Mouse (Mus musculus): Measurements from ENCODE around the gene Dchs2. TPM values are rescaled to one million over a fixed set of nuclear protein-coding genes. Genes with fewer than 3 reads are reported as not detected.

Dchs2 gene
- total RNA-seq, 1 experiment, result 0.22 TPM

DNA sequence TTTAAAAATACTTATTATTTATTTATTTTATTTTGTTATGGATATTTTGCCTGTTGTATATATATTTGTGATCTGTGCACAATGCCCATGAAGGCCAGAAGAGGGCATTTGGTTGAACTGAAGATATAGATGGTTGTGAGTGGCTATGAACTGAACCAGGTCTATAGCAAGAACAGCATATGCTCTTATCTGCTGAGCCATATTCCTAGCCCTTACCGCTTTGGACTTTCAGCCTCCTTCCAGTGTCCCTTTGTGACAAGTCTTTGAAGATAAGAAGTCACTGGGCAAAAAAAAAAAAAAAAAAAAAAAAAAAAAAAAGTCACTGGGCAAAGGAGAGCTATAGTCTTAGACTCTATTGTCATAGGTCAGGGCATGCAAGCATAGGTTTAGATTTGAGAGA, 163.2 kb downstream of the Dchs2 start:
- no peak for TF ChIP-seq HCFC1 (IDR thresholded peaks at IDR 0.05; ENCODE audit: borderline replicate concordance, insufficient read depth, low read length)
- no peak for TF ChIP-seq ZNF384 (IDR thresholded peaks at IDR 0.05; ENCODE audit: low read depth, low read length)
- no peak for TF ChIP-seq CHD2 (IDR thresholded peaks at IDR 0.05; ENCODE audit: low read depth, low read length)
- no peak for TF ChIP-seq MAFK (IDR thresholded peaks at IDR 0.05; ENCODE audit: insufficient read depth, low read depth, low read length)
- TF ChIP-seq ZC3H11A (IDR thresholded peaks at IDR 0.05; ENCODE audit: borderline replicate concordance, low read depth, low read length), result no peak
- Histone ChIP-seq H3K36me3 (ENCODE audit: control insufficient read depth, insufficient read depth, low read length, poor library complexity, severe bottlenecking) (no peaks in the 10 kb centered on the region), H3K9ac (ENCODE audit: insufficient read depth, low read depth, low read length, poor library complexity, severe bottlenecking) (no peak overlapping the region), H3K4me1 (ENCODE audit: control insufficient read depth in 2 of 2, insufficient read depth in 2 of 2, low read length in 2 of 2, poor library complexity in 1 of 2) (no peaks in the 10 kb centered on the region), H3K4me3 (ENCODE audit: insufficient read depth in 1 of 2, low read depth in 1 of 2, low read length in 2 of 2, poor library complexity in 1 of 2, severe bottlenecking in 1 of 2) (no peak overlapping the region), H3K9me3 (ENCODE audit: control insufficient read depth, insufficient read depth, low read depth, low read length) (no peaks in the 10 kb centered on the region), H3K27ac (ENCODE audit: insufficient read depth, low read depth, low read length, poor library complexity, severe bottlenecking) (no peak overlapping the region)
- in situ Hi-C loops (cut with MboI; ENCODE audit: low sequenced_read_pairs in 2 of 2, unreplicated experiment in 2 of 2), result loop anchor here in 1 of 2 experiments (25.0 kb wide), 1 partner anchor 471 kb away; the partner anchor contains the start of gene Sfrp2
- DNase-seq (ENCODE audit: low read depth, low spot score), result no peak

DNA sequence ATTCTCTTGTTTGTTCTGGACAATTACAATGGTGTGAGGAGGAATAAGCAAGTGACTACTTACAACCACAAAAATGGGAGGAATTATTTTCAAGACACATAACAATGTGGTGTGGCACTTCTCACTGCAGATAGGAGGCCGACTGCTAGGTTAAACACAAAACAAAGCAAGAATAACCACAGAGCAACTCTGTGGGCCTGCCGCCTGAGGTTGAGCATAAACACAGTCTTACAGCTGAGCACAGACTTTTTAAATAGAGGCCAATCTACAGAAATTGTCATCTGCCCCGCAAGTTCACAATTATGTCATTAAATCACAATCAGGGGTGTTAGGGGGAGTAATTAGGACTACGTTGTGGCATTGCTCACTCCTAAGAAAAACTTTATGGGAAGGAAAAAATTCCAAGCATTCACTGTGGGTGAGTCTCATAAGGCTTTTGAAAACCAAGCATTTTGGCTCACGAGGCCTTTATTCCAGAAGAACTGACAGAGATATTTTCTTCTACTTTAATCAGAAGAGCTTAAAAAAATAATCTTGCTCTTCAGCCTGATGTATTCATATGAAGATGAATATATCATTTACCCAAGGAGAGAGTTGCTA, 172.1 kb downstream of the Dchs2 start:
- Histone ChIP-seq H3K4me1 (ENCODE audit: control insufficient read depth in 2 of 2, insufficient read depth in 2 of 2, low read length in 2 of 2, poor library complexity in 1 of 2) (no peaks in the 10 kb centered on the region), H3K9me3 (ENCODE audit: control insufficient read depth, insufficient read depth, low read depth, low read length) (no peaks in the 10 kb centered on the region), H3K27ac (ENCODE audit: insufficient read depth, low read depth, low read length, poor library complexity, severe bottlenecking) (no peak overlapping the region), H3K4me3 (ENCODE audit: insufficient read depth in 1 of 2, low read depth in 1 of 2, low read length in 2 of 2, poor library complexity in 1 of 2, severe bottlenecking in 1 of 2) (no peak overlapping the region), H3K9ac (ENCODE audit: insufficient read depth, low read depth, low read length, poor library complexity, severe bottlenecking) (no peak overlapping the region), H3K36me3 (ENCODE audit: control insufficient read depth, insufficient read depth, low read length, poor library complexity, severe bottlenecking) (no peaks in the 10 kb centered on the region)
- no peak for DNase-seq (ENCODE audit: low read depth, low spot score)
- in situ Hi-C loops (cut with MboI; ENCODE audit: low sequenced_read_pairs in 2 of 2, unreplicated experiment in 2 of 2), result loop anchor here in 1 of 2 experiments (25.0 kb wide), 1 partner anchor 462 kb away; the partner anchor contains the start of gene Sfrp2
- no peak for TF ChIP-seq ZNF384 (IDR thresholded peaks at IDR 0.05; ENCODE audit: low read depth, low read length)
- no peak for TF ChIP-seq HCFC1 (IDR thresholded peaks at IDR 0.05; ENCODE audit: borderline replicate concordance, insufficient read depth, low read length)
- TF ChIP-seq CHD2 (IDR thresholded peaks at IDR 0.05; ENCODE audit: low read depth, low read length), result no peak
- no peak for TF ChIP-seq ZC3H11A (IDR thresholded peaks at IDR 0.05; ENCODE audit: borderline replicate concordance, low read depth, low read length)
- no peak for TF ChIP-seq MAFK (IDR thresholded peaks at IDR 0.05; ENCODE audit: insufficient read depth, low read depth, low read length)

DNA sequence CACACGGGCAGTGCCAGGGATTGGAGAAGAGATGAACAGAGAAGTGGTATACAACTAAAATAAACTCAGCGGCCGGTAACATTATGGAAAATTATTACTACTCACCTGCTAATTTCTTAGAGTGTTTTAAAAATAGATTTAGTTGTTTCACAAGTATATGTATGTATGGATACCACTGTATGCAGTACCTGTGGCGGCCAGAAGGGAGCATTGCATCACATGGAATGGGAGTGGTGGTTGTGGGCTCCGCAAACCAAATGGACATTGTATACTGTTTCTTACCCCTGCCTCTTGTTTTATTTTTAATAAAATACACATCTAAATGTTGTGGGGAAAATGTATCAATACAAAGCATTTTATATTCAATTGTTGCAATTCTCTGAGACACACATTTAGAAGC, 176.1 kb downstream of the Dchs2 start:
- no peak overlapping the region for H3K9ac ChIP-seq (ENCODE audit: insufficient read depth, low read depth, low read length, poor library complexity, severe bottlenecking)
- peak; percentile 21 for DNase-seq (ENCODE audit: low read depth, low spot score)
- in situ Hi-C loops (cut with MboI; ENCODE audit: low sequenced_read_pairs in 2 of 2, unreplicated experiment in 2 of 2), result no loop called here
- H3K27ac ChIP-seq (ENCODE audit: insufficient read depth, low read depth, low read length, poor library complexity, severe bottlenecking), result no peak overlapping the region
- H3K4me1 ChIP-seq (ENCODE audit: control insufficient read depth in 2 of 2, insufficient read depth in 2 of 2, low read length in 2 of 2, poor library complexity in 1 of 2), result no peaks in the 10 kb centered on the region
- no peaks in the 10 kb centered on the region for H3K9me3 ChIP-seq (ENCODE audit: control insufficient read depth, insufficient read depth, low read depth, low read length)
- no peak overlapping the region for H3K4me3 ChIP-seq (ENCODE audit: insufficient read depth in 1 of 2, low read depth in 1 of 2, low read length in 2 of 2, poor library complexity in 1 of 2, severe bottlenecking in 1 of 2)
- H3K36me3 ChIP-seq (ENCODE audit: control insufficient read depth, insufficient read depth, low read length, poor library complexity, severe bottlenecking), result no peaks in the 10 kb centered on the region
- TF ChIP-seq MAFK (IDR thresholded peaks at IDR 0.05; ENCODE audit: insufficient read depth, low read depth, low read length) (no peak), HCFC1 (IDR thresholded peaks at IDR 0.05; ENCODE audit: borderline replicate concordance, insufficient read depth, low read length) (no peak), ZC3H11A (IDR thresholded peaks at IDR 0.05; ENCODE audit: borderline replicate concordance, low read depth, low read length) (no peak), CHD2 (IDR thresholded peaks at IDR 0.05; ENCODE audit: low read depth, low read length) (no peak), ZNF384 (IDR thresholded peaks at IDR 0.05; ENCODE audit: low read depth, low read length) (no peak)

DNA sequence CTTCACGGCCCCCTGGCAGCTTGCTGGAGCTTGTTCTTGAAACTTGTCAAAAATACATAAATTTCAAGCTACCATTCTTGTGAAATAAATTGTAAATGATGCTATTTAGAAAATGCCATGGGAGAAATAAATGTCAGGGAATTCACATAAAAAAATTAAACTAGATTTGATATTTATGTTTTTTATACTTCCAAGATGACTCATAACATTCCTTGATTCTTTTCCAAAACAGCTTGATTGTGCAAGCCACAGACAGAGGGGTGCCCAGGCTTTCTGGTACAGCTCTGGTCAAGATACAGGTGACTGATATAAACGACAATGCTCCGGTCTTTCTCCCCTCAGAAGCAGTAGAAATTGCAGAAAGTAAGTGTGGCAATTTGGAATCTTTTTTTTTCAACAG, 218.2 kb downstream of the Dchs2 start:
- no peaks in the 10 kb centered on the region for H3K4me1 ChIP-seq (ENCODE audit: control insufficient read depth in 2 of 2, insufficient read depth in 2 of 2, low read length in 2 of 2, poor library complexity in 1 of 2)
- H3K4me3 ChIP-seq (ENCODE audit: insufficient read depth in 1 of 2, low read depth in 1 of 2, low read length in 2 of 2, poor library complexity in 1 of 2, severe bottlenecking in 1 of 2), result no peak overlapping the region
- no peak overlapping the region for H3K27ac ChIP-seq (ENCODE audit: insufficient read depth, low read depth, low read length, poor library complexity, severe bottlenecking)
- H3K9me3 ChIP-seq (ENCODE audit: control insufficient read depth, insufficient read depth, low read depth, low read length), result no peaks in the 10 kb centered on the region
- H3K36me3 ChIP-seq (ENCODE audit: control insufficient read depth, insufficient read depth, low read length, poor library complexity, severe bottlenecking), result no peaks in the 10 kb centered on the region
- TF ChIP-seq HCFC1 (IDR thresholded peaks at IDR 0.05; ENCODE audit: borderline replicate concordance, insufficient read depth, low read length) (no peak), ZNF384 (IDR thresholded peaks at IDR 0.05; ENCODE audit: low read depth, low read length) (no peak), MAFK (IDR thresholded peaks at IDR 0.05; ENCODE audit: insufficient read depth, low read depth, low read length) (no peak), CHD2 (IDR thresholded peaks at IDR 0.05; ENCODE audit: low read depth, low read length) (no peak), ZC3H11A (IDR thresholded peaks at IDR 0.05; ENCODE audit: borderline replicate concordance, low read depth, low read length) (no peak)
- DNase-seq (ENCODE audit: low read depth, low spot score), result no peak
- in situ Hi-C loops (cut with MboI; ENCODE audit: low sequenced_read_pairs in 2 of 2, unreplicated experiment in 2 of 2), result no loop called here
- H3K9ac ChIP-seq (ENCODE audit: insufficient read depth, low read depth, low read length, poor library complexity, severe bottlenecking), result no peak overlapping the region

Data from ES-E14 (cell line).